Mouse (Mus musculus) embryo, embryonic 9.5 days (tissue): ENCODE measurements around the gene 9130230L23Rik.

Experiments used
- DNase-seq: peaks from one replicate; pipeline ENCODE4 v3.0.0-alpha.2; 2017; ENCODE audit errors: extremely low spot score

9130230L23Rik gene

GRCm38 (mm10) chr5:66004134-66004925 is at the start of gene 9130230L23Rik:
9130230L23Rik (minus strand) TSS chr5:66004285.
- DNase-seq = no peak

GRCm38 (mm10) chr5:66052777-66053548 is 48.9 kb upstream of the 9130230L23Rik start:
- no peak for DNase-seq

- DNase-seq = no peak
These were observed 46.8 kb upstream of the 9130230L23Rik start for GRCm38 (mm10) chr5:66050841-66051240.

GRCm38 (mm10) chr5:66046356-66046755 is 42.3 kb upstream of the 9130230L23Rik start:
- no peak for DNase-seq

- DNase-seq = no peak
These were observed 39.8 kb upstream of the 9130230L23Rik start for GRCm38 (mm10) chr5:66043897-66044296.

GRCm38 (mm10) chr5:66042651-66043340 is 38.7 kb upstream of the 9130230L23Rik start:
- DNase-seq = no peak

- DNase-seq = no peak
These were observed 36.7 kb upstream of the 9130230L23Rik start for GRCm38 (mm10) chr5:66040744-66041279.

- no peak for DNase-seq
These were observed 35.7 kb upstream of the 9130230L23Rik start for GRCm38 (mm10) chr5:66039813-66040212.

- DNase-seq = no peak
These were observed 33.0 kb upstream of the 9130230L23Rik start for GRCm38 (mm10) chr5:66037066-66037465.

GRCm38 (mm10) chr5:66036440-66037054 is 32.5 kb upstream of the 9130230L23Rik start:
- no peak for DNase-seq

- no peak for DNase-seq
These were observed 30.5 kb upstream of the 9130230L23Rik start for GRCm38 (mm10) chr5:66034375-66035195.

GRCm38 (mm10) chr5:66032826-66033225 is 28.7 kb upstream of the 9130230L23Rik start:
- DNase-seq = no peak

GRCm38 (mm10) chr5:66031699-66032098 is 27.6 kb upstream of the 9130230L23Rik start:
- no peak for DNase-seq

GRCm38 (mm10) chr5:66028232-66028631 is 24.1 kb upstream of the 9130230L23Rik start:
- DNase-seq = no peak

GRCm38 (mm10) chr5:66027206-66027605 is 23.1 kb upstream of the 9130230L23Rik start:
- DNase-seq = no peak

GRCm38 (mm10) chr5:66026796-66027195 is 22.7 kb upstream of the 9130230L23Rik start:
- no peak for DNase-seq

GRCm38 (mm10) chr5:66015449-66015961 is 11.4 kb upstream of the 9130230L23Rik start:
- no peak for DNase-seq

- DNase-seq = no peak
These were observed 10.4 kb upstream of the 9130230L23Rik start for GRCm38 (mm10) chr5:66014437-66014836.

- DNase-seq = no peak
These were observed 9.9 kb upstream of the 9130230L23Rik start for GRCm38 (mm10) chr5:66013999-66014398.

GRCm38 (mm10) chr5:66008245-66008967 is 4.3 kb upstream of the 9130230L23Rik start:
- no peak for DNase-seq
